Mouse (Mus musculus): ENCODE results near the gene Maats1.

Maats1 gene

DNA sequence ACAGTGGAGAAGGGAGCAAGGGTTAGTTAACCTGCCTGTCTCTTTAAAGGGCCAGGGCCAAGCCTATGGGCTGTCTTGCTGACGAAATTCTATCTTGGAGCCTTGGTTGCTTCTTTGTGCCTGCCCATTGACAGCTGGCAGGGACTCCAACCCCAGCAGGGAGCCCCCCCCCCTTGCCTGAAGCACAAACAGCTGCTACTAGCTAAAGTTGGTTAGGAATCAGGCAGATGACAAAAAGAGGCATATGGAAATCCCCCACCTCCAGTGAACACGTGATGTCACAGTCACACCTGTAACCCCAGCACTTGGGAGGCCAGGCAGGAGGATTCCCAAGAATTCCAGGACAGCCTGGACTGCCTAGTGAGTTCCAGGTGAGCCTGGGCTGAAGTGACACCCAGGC, 18.4 kb upstream of the Maats1 start:
- TF ChIP-seq GATA4 (IDR thresholded peaks at IDR 0.05; ENCODE audit: insufficient replicate concordance, low read length) = no peak

GRCm38 (mm10) chr16:38359857-38360256, 17.9 kb upstream of the Maats1 start:
- TF ChIP-seq GATA4 (IDR thresholded peaks at IDR 0.05; ENCODE audit: insufficient replicate concordance, low read length) = no peak

- TF ChIP-seq GATA4 (IDR thresholded peaks at IDR 0.05; ENCODE audit: insufficient replicate concordance, low read length) = no peak
Measured at GRCm38 (mm10) chr16:38359241-38359640, 17.3 kb upstream of the Maats1 start.

DNA sequence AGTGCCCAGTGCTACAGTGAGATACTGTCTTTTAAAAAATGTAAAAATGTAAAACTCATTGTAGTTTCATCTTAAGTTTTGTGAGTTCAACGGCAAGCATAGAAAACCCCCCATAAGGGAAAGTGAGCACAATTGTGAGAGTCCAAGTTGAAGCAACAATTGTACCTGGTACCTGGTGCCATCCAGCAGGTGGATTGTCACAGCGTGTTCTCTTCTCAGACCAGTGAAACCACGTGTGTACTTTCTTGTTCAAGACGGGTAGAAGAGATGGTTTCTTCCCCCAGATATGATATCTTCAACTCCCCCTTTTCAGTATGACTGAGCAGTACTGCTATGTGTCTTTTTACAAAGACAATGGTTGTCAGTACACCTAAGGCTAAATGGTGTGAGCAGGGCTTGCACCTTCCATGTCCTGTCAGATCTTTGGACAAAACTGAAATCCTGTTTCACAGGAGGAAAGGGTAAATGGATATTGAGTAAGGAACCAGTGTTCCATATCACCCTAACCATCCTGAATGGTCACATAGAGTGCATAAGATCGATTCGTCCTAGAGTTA, 16.4 kb upstream of the Maats1 start:
- no peak for TF ChIP-seq GATA4 (IDR thresholded peaks at IDR 0.05; ENCODE audit: insufficient replicate concordance, low read length)

DNA sequence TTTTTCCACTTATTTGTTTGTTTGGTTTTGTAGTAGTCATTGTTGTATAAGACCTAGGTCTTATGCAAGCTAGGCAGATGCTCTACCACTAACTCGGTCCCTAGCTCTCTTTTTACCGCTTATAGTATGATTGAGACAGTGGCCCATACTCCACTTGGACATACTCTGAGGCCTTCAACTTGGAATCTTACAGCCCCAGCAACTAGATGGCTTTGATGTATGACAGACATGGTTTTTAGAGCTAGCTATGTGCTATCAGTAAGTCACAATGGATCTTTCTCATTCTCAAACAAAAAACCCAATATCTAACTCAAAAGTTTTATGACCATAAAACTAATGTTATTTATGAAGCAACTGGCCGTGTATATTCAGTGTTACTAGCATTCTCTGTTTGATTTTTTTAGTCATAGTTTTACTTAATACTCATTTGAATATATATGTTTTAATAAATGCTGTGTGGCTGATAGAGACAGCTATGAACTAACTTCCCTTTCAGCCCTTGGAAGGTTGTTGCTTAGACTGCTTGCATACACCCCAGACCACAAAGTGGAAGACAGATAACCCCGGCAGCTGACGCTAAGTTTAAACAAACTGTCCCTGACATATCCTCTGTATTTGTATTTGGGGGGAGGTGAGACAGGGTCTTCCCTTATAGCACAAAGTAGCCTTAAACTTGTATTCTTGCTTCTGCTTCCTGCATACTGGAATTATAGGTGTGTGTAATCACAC, 12.4 kb upstream of the Maats1 start:
- TF ChIP-seq GATA4 (IDR thresholded peaks at IDR 0.05; ENCODE audit: insufficient replicate concordance, low read length) = no peak

GRCm38 (mm10) chr16:38353642-38354041, 11.7 kb upstream of the Maats1 start:
- TF ChIP-seq GATA4 (IDR thresholded peaks at IDR 0.05; ENCODE audit: insufficient replicate concordance, low read length) = no peak

GRCm38 (mm10) chr16:38352851-38353250, 10.9 kb upstream of the Maats1 start:
- TF ChIP-seq GATA4 (IDR thresholded peaks at IDR 0.05; ENCODE audit: insufficient replicate concordance, low read length) = no peak

- TF ChIP-seq GATA4 (IDR thresholded peaks at IDR 0.05; ENCODE audit: insufficient replicate concordance, low read length) = no peak
Measured at GRCm38 (mm10) chr16:38352031-38352430, 10.1 kb upstream of the Maats1 start.

DNA sequence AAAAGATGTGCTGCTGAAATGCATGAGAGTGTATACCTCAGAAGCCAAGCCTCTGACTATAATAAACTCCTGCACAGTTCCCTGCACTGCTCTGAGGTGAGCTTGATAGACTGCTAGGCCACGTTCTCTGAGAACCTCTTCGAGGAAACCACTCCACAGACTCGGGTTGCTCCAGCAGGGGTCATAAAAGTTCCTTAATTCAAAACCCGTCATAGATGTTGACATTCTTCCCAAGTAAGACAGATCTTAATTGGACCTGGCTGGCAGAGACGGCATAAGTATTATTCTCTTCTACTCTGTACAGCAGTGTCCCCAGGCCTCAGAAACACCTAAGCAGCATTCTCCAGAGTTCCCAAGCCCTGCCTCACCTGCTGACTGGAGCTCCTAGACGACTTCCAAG, 9.0 kb upstream of the Maats1 start:
- TF ChIP-seq GATA4 (IDR thresholded peaks at IDR 0.05; ENCODE audit: insufficient replicate concordance, low read length) = no peak

GRCm38 (mm10) chr16:38350361-38350855, 8.5 kb upstream of the Maats1 start:
- no peak for TF ChIP-seq GATA4 (IDR thresholded peaks at IDR 0.05; ENCODE audit: insufficient replicate concordance, low read length)

DNA sequence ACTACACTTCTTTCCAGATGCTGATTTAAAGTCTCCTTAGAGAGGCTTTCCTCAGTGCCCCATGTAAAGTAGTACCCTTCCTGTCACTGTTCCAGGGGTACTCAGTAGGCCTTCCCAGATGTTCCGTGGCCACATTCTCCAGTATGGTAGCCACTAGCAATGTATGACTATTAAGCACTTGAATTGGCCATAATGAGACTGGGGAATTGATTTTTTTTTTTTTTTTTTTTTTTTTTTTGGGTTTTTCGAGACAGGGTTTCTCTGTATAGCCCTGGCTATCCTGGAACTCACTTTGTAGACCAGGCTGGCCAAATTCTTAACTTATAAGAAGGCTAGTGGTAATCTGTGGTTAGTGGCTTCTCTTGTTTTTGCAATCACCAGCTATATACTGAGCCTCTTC, 7.9 kb upstream of the Maats1 start:
- TF ChIP-seq GATA4 (IDR thresholded peaks at IDR 0.05; ENCODE audit: insufficient replicate concordance, low read length) = no peak

GRCm38 (mm10) chr16:38348217-38348761, 6.3 kb upstream of the Maats1 start:
- TF ChIP-seq GATA4 (IDR thresholded peaks at IDR 0.05; ENCODE audit: insufficient replicate concordance, low read length) = no peak

DNA sequence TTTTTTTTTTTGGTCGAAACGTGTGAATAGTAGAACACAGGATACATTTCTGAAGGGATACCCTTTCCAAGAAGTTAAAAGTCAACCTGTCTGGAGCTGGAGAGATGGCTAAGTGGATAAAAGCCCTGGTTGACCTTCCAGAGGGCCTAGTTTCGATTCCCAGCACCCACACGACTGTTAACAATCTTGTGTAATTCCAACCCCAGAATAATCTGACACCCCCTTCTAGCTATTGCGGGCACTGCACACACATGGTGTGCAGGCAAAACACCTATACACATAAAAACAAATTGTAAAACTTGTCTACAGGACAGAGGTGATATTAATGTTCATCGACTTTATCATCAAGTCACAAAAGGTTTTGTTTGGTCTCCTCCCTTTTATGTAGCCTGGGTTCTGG, 5.6 kb upstream of the Maats1 start:
- no peak for TF ChIP-seq GATA4 (IDR thresholded peaks at IDR 0.05; ENCODE audit: insufficient replicate concordance, low read length)

GRCm38 (mm10) chr16:38346529-38347325, 4.8 kb upstream of the Maats1 start, which contains the start of the genes Cox17 and Gm21987:
TSS of gene Cox17 (plus strand) at chr16:38346991.
TSS of gene Gm21987 (plus strand) at chr16:38347040.
- 0 out of 2 replicates have a peak, but pooled peaks have one; percentile 19 for TF ChIP-seq GATA4 (IDR thresholded peaks at IDR 0.05; ENCODE audit: insufficient replicate concordance, low read length)

GRCm38 (mm10) chr16:38344941-38345725, 3.2 kb upstream of the Maats1 start:
- TF ChIP-seq GATA4 (IDR thresholded peaks at IDR 0.05; ENCODE audit: insufficient replicate concordance, low read length) = no peak
